Mouse (Mus musculus): ENCODE measurements around the gene Slco4a1.

DNA sequence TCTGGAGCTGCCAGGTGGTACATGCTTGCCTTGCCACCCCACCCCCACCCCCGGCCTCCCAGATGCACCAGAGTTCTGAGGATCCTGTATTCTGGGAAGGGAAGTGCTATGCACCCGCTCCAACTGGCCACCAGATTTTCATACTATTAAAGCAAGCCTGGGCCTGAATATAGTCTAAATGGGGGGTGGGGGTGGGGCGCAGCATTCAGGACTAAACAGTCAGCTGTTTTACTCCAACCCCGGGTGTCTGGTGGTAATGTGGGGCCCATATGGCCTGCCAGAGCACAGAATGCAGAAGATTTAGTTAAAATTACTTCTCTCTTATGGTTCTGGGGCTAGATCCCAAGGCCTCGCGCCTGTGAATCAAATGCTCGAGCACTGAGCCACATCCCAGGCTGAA is 22.7 kb upstream of the Slco4a1 start:
- TF ChIP-seq CTCF (IDR thresholded peaks at IDR 0.05; ENCODE audit: borderline replicate concordance, insufficient read depth, low read depth, low read length) (no peak), POLR2A (IDR thresholded peaks at IDR 0.05; ENCODE audit: borderline replicate concordance, insufficient read depth, low read length) (no peak)
